Mouse (Mus musculus) cerebellum, adult 8-10 months (tissue): ENCODE results near the gene Cirbp.
"Not testable (repeated sequence)": the region's sequence is repeated elsewhere in the genome, so short reads cannot be mapped to it uniquely, and the experiment has no call there.

Source experiments
- DNase-seq: peaks from one replicate; pipeline ENCODE4 v3.0.0; 2022

Gene Cirbp

DNA sequence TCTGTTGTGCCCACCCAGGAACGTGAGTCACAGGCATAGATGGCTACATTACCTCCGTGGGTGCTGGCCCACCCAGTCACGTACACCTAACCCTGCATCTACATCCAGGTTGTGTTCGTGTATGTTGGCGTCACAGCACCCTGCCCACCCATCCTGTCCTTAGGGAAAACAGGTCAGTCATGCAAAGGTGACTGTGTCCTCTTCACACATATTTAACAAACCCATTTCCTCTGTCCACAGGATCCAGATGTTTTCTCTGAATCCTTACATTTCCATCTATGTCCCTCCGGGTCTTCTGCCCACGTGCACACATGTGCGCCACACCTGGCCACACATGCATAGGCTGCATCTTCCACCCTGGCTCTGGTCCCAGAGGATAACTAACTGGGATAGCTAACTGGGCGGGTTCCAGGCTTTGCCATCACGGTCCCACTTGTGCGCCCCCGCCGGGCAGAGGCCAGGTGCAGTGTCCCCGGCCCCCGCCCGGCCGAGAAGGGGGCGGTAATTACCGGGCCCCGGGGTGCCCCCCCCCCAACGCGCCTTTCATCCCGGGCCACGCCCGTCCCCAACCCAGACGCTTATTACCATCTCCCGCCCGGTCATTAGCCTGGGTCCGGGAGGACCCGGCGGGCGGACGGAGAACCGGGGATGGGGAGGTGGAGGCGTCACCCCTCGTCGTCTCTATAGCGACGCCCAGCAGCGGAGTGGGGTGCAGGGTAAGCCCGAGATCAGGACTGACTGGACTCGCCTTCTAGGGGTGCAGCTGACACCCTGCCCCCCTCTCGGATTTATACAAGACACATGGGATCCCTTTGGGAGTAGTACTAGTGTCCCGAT is 1.4 kb upstream of the Cirbp start:
- peak; percentile 71 for DNase-seq

DNA sequence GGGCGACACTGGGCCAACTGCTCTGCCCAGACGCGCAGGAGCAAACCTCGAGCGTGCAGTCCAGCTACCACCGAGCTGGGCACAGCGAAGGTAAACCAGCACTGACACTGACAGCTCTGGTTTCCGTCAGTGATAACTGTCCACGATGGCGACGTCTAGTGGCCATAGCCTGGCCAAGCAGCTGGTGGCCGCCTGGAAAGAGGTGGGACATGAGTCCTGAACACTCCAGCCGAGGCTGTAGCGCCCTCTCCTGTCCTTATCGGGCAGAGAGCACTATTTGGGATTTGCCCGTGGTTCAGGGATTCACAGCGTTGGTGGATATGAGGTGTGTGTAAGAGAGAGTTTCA is 814 bp upstream of the Cirbp start:
- peak; percentile 98 for DNase-seq

DNA sequence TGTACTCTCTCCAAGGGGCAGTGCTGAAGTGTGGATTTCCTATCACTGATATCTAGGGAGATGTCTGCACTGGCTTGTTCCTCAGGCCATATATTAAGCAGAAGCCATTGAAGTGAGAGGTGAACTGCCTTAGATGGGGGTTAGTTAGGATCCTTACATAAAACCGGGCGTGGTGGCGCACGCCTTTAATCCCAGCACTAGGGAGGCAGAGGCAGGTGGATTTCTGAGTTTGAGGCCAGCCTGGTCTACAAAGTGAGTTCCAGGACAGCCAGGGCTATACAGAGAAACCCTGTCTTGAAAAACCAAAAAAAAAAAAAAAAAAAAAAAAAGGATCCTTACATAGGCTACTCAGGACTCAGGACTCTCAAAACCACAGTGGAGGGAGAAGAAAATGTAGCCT is 351 bp downstream of the Cirbp start:
- DNase-seq, result not testable (repeated sequence)

DNA sequence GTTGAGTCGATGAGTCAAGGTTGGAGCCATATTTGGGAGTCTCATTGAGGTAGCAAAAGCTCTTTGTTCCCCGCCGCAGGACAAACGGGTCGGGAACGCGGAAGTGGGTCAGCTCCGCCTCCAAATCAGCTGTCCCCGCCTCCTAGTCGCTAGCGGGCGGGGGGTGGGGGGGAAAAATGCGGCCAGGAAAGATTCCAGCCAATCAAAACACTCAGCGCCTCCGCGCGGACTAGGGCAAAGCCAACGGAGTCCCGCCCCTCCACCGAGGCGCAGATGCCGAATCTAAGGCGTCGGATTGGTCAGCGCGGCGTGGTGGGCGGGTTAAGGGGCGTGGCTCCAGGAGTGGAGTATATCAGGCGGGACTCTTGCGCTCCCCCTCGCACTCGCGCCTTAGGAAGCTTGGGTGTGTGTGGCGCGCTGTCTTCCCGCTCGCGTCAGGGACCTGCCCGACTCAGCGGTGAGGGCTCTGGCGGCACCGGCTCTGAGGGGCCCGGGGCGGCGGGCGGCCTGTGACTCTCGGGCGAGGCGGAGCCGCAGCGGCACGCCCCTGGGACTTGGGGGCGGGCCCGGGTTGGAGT is 1.8 kb downstream of the Cirbp start:
- DNase-seq, result peak; percentile 99

DNA sequence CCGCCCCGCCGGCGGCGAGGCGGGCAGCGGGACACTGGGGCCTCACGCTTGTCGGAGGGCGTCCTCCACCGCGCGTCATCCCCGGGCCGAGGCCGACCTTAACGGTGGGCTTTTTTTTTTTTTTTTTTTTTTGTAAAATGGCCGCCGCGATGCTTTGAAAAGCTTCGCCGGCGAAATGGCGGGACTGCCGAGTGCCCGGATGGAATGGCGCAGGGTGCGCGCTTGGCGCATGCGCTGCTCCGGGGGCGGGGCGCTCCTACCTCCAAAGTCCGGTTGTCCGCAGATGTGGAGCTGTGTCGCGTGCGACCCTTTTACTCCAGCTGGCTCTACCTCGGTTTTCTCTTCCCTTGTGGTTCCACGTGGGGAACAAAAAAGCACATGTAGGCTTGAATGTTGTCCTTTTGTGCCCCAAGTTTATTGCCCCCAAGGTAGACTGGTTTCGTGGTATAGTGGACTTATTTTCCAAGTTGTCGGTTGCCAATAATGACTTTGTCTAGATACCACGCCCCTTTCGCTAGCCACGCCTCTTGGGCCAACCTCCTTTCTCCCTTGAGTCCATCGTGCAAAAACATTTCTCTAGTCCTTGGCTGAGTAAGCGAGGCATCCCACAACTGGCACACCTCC is 2.4 kb downstream of the Cirbp start:
- DNase-seq, result peak; percentile 94

DNA sequence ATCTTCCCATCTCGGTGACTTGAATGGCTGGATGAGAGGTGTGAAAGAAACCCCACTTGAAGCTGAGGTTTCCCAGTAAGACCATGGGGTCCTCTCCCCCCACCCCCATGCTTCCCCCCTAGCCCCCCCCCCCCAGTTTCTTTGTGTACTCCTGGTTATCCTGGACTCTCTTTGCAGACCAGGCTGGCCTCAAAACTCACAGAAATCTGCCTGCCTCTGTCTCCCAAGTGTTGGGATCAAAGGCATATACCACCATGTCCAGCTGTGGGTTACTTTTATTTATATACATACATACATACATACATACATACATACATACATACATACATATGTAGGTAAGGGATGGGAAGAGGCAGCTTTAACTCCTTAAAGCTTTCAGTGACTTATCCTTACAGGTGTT is 3.3 kb downstream of the Cirbp start:
- DNase-seq, result no peak

DNA sequence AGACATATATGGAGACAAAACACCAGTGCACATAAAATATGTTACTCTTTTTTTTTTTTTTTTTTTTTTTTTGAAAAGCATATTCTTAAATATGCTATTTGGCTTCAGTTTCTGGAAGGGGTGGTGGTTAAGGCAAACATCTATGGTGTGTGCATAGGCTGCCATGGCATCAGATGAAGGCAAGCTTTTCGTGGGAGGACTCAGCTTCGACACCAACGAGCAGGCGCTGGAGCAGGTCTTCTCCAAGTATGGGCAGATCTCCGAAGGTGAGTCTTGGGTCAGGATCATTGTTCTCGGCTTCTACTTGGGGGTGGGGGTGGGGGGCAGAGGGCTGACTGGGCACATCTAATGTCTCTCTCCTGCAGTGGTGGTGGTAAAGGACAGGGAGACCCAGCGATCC is 3.9 kb downstream of the Cirbp start:
- no peak for DNase-seq

DNA sequence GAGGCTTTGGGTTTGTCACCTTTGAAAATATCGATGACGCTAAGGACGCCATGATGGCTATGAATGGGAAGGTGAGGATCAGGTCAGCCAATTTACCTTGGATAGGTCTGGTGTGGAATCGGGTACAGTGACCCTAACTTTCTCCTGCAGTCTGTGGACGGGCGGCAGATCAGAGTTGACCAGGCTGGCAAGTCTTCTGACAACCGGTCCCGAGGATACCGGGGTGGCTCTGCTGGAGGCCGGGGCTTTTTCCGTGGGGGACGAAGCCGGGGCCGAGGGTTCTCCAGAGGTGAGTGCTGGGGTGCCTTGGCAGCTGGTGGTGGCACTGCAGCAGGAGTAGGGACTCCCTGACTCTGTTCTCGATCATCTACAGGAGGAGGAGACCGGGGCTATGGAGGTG is 4.3 kb downstream of the Cirbp start:
- DNase-seq, result no peak

DNA sequence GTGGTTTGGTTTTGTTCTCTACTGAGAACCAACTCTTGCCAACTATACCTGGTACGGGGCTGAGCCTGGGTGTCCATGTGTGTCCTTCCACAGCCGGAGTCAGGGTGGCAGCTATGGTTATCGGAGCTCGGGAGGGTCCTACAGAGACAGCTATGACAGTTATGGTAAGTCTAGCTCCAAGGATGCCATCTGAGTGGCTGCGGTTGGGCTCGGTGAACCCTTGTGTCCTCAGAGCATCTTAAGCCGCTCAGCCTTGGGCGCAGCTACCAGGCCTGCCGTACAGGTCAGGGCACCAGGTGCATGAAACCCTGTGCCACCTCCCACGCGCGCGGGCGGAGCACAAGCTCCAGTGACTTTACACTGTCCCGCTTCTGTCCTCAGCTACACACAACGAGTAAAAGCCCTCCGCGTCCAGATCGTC is 4.8 kb downstream of the Cirbp start:
- peak; percentile 44 for DNase-seq

DNA sequence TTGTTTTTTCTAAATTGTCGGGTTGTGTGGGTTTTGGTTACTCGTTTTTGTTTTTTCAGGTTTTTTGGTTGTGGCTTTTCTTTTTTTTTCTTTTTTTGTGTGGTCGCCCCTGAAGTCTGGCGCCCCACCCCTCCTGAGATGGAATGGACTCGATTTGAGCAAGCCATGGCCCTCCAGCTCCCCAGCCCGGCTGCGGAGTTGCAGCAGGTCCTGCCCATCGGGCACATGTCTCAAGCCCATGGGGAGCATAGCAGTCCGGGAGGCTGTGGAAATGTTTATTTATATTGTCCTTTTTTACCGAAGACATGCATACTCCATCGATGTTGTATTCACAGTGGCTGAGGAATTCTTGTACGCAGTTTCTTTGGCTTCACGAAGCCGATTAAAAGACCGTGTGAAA is 5.5 kb downstream of the Cirbp start:
- DNase-seq, result peak; percentile 33

DNA sequence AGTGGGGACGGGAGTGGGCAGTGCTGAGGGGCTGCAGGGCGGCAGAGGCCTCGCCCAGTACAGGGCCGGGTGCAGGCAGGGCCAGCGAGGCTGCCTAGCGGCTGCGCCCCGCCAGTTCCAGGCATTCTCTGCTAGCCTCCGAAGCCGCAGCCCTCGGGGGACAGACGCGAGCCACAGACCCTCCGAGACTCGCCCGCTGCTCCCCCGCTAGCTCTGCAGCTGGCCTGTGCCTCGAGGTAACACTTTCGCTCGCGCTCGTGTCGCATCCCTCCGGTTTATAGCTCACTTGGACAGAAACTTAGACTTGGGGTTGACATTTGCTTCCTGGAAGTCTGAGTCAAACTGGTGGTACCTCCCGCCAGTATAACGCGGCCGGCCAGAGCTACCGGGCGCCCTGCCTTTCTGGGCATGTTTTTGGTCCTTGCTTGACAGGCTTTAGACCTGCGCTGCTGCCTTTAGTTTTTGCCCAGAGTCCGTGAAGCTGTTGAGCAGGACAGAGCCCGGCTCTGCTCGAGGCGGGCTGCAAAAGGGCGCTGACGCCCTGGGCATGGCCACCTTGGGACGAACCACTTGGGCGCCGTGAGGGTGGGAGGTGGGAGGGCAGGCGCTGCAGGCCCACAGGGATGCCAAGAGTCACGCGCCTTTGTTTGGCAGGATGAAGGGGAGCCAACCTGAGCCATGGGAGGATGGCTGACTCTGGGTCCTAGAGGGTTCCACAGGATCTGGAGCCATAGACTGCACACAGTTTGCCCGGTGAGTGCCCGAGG is 6.2 kb downstream of the Cirbp start:
- DNase-seq, result peak; percentile 50

DNA sequence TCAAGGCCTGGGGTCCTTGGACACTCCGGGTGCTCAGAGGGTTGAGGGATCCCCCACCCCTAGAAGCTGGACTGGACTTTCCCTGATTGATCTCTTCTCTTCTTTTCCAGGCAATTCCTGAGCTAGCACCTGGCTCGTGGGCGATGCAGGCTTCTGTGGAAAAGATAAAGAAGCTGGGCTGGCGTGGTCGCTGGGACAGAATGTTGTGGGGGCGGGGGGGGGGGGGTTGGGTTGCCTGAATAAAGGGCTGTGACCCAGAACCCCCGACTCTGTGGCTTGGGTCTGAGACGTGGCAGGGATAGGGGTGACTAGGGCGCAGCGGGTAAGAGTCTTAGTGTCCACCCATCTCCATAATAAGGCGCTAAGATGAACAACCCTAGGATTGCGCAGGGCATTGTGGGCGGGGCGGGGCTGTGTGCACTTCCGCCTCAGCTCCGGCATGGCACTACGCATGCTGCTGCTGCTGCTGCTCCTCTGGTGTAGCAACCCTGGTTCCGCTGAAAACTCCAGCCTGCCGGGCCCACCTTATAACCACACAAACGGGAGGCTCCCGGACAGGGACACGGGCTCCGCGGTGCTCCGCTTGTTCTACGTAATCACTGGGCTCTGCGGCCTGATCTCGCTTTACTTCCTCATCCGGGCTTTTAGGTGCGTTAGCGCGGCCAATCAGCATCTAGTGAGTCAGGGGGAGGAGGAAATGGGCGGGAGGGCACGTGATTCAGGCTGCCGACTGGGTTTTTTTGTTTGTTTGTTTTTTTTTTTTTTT is 6.9 kb downstream of the Cirbp start, which contains the start of gene 1600002K03Rik:
TSS of gene 1600002K03Rik (plus strand) at position 418 of the 766 bp plus-strand sequence.
- peak; percentile 87 for DNase-seq

DNA sequence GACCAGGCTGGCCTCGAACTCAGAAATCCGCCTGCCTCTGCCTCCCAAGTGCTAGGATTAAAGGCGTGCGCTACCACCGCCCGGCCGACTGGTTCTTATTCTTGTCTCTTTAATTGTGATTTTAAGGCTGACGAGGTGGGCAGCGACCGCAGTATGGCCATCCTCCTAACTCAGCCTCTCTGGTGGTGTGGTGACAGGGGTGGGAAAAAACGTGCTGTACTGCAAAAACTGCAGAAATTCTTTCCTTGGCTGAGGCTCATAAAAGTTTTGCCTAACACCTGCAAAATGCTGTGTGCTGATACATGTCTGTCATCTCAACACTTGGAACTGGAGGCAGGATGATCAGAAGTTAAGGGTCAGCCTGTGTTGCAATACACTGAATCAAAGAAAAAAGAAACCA is 7.6 kb downstream of the Cirbp start:
- DNase-seq, result peak; percentile 46

DNA sequence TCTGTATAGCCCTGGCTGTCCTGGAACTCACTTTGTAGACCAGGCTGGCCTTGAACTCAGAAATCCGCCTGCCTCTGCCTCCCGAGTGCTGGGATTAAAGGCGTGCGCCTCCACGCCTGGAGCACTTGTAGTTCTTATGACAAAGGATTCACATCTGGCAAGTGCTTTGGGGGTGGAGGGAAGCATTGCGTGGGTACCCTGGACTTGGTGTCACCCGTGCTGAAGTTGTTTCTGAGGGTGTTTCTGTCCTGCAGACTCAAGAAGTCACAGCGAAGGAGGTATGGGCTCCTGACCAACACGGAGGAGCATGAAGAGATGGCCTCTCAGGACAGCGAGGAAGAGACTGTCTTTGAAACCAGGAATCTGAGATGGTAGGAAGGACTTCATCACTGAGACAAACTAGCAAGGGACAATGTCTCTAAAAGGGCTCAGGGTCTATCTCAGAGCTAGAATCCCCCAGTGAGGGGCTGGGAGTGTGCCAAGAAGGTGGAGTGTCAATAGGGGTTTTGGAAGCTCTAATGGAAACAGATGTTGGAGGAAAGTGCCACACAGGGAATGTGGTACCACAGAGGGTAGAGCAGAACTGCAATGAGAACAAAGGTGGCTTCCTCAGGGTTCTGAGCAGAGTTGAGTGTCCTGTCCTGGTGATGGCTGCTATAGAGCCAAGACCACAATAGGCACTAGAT is 8.3 kb downstream of the Cirbp start:
- peak; percentile 41 for DNase-seq

DNA sequence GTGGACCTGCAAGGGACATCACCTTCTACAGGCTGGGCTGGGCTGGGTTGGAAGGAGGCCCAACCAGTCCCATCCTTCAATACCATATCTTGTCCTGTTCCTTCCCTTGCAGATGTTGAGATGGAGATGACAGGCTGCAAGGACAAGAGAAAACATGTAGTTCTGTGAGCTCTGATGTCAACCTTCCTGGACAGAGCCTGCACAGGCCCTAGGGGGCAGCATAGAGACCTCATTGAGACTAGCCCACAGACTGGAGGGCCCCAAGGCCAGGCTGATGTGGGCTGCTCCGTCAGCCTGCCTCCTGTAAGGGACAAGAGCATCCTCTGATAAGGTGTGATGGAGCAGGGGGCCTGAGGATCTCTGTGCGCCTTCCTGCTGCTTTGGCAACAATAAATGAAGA is 8.9 kb downstream of the Cirbp start:
- DNase-seq, result peak; percentile 37

DNA sequence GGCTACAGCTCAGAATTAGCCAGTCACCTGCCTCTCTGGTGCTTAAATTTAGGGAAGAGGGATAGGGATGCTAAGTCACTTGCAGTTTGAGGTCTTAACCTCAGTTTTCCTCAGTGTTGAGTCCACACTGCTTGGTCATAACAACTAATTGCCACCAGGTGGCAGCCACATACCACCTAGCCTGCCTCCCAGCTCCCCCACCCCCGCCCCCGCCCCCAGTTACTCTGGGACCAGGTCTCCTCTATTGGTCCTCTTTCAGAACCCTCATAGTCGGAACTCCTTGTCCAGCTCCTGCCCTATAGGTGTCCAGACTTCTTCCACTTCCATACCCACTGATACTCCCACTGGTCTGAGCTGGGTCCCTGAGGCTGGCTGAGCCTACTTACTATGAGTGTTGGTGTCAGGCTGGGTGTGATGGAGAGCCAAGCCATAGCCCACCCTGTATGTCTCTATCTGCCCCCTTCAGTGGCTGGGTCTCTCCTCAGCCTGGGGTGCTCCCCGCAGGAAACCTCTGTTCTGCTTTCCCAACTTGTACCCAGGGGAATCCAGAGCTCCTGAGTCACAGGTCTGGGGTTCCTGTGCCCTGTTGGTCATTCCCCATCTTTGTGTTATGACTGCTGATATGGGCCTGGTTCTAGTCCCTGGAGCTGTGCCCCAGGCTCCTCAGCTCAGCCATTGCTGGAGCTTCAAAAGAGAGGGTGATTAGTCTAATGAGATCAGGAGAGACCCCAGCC is 9.9 kb downstream of the Cirbp start:
- peak; percentile 43 for DNase-seq

DNA sequence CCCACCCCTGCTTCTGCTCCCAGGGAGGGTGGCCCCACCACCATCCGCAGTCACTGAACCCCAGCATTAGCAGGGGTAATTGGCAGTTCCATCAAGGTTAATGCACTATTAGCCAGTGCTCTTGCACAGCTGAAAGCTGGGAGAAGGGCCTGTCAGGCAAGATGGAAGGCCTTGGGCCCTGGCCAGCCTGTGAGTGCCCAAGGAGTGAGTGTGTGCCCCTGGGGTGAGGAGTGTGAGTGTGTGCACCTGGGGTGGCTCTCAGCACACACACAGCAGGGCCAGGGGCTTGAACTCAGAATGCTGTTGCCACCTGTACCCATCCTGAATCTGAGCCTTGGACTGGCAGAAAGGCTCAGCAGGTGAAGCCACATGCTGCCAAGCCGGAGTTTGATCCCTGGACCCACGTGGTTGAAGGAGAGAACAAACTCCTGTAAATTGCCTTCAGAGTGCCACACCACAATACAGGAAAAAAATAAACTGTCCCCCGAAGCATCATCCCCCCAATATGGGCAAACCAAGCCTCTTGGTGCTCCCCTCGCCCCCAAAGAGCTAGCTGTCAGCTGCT is 10.6 kb downstream of the Cirbp start:
- DNase-seq, result peak; percentile 39

DNA sequence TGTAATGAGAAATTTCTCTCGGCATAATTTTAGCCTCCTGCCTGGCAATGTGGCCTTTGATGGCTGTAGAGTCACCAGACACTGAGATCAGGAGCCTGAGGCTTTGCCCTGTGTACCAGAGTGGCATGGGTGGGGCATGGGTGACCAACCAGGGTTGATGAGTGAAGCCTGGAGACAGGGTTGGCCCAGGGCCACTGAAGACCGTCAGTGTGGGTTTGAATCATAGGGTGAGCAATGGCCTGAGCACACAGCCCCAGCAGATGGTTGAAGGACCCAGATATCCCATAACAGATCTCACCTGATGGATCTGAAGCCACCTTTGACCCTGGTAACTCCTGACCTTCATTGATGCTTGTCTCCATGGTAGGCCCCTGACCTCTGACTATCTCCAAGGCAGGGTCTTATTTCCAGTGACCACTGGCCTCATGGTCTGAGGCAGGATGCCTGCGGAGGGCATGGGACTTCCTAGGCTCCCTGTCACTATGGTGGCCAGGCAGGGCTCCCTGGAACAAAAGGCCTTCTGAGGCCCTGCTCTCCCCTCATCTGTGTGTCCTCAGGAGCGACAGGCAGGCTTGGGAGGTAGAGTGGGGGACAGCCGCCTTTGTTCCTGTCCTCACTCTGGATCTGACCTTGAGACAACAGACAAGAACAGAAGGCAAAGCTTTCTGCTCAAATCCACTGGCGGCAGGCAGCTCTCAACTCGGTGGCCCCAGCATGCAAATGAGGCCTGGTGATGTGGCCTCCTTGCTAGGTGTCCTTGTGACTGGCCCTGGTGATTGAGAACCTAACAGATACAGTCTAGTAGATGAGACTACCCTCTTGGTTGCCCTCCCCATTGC is 11.9 kb downstream of the Cirbp start:
- DNase-seq, result no peak

DNA sequence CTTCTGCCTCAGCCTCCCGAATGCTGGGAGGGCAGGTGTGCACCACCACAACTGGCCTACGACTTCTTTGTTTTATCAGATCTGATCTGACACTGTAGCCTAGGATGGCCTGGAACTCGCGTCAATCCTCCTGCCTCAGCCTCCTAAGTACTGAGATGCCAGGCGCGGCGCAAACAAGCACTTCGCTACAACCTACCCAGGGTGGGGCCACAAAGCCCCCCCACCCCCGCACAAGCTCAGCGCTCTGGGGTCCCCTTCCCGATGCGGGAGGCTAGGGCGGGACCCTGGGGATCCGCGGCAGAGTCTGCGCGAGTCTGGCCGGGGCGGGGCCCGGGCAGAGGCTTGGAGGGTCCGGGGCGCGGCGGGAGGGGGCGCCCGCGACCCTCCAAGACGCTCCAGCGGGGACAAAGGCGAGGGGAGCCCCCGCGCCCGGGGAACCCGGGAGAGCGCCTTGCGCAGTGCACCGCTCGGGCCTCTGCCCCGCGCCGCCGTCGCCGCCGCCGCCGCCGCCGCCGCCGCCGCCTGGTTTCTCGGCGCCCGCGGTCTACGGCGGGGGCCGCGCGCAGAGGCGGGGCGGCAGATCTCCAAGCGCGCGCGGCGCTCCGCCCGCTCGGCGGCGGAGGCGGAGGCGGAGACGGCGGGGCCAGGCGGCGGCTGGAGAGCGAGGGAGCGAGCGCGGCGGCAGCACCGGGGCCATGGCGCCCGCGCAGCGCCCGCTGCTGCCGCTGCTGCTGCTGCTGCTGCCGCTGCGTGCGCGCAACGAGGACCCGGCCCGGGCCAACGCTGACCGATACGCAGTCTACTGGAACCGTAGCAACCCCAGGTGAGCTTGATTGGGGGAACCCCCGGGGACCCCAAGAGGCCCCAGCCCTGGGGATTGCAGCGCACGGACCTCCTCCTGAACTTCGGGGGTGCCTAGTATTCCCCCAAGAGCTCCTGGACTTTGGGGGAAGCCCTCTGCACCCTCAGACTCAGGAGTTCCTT is 13.6 kb downstream of the Cirbp start, which contains the start of gene Efna2:
TSS of gene Efna2 (plus strand) at position 415 of the 984 bp plus-strand sequence.
- DNase-seq, result peak; percentile 54
